Mouse (Mus musculus): ENCODE data around the gene Grb7.

GRCm38 (mm10) chr11:98485749-98486148, 39.6 kb downstream of the Grb7 start:
- TF ChIP-seq POLR2A (IDR thresholded peaks at IDR 0.05; ENCODE audit: borderline replicate concordance, control insufficient read depth, low read depth, low read length) (no peak), CTCF (IDR thresholded peaks at IDR 0.05; ENCODE audit: control insufficient read depth, insufficient read depth, low read length) (no peak)

All from bone marrow, adult 2 months (tissue).